Mouse (Mus musculus): ENCODE measurements at regions not wholly inside any gene's neighbourhood (a gene's known extent, or its start where the extent isn't known, plus 50 kb on each side); places are given as distances from the start of the nearest gene placed in this dataset.

DNA sequence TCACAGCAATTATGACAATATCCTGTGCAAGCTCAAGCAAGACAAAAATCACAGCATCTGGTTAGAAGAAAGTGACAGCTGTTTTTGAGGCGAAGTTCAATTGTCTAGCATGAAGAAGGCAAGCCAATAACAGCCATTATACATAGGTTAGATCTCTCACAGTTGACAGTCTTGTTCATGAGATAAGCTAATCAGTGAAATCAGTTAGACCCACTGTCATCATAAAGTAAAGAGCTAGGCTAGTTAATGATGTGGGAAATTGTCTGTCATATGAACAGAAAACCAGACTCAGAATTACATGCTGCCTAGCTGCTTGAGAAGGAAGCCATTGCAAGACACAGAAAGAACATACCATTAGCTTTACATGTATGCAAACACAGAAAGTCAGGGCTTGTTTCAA, 470.2 kb upstream of the 5930422O12Rik start:
- no peak overlapping the region for H3K27ac ChIP-seq (ENCODE audit: low read depth, low read length)
- no peaks in the 10 kb centered on the region for H3K27me3 ChIP-seq (ENCODE audit: insufficient read depth, low read length)
- 74% methylated on average over 1 of the region's 1 CpGs for WGBS
- no peak overlapping the region for H3K4me3 ChIP-seq (ENCODE audit: low read depth, low read length)
- 0 out of 2 replicates have a peak, but pooled peaks cover 3% of the 10 kb centered on the region for H3K9me3 ChIP-seq (ENCODE audit: low read length)
- ATAC-seq (ENCODE audit: low FRiP score), result no peak
- H3K36me3 ChIP-seq (ENCODE audit: insufficient read depth, low read length), result no peaks in the 10 kb centered on the region
- TF ChIP-seq CTCF (IDR thresholded peaks at IDR 0.05), result no peak
- H3K4me2 ChIP-seq (ENCODE audit: low read depth, low read length, poor library complexity, severe bottlenecking), result no peak overlapping the region
- H3K4me1 ChIP-seq (ENCODE audit: insufficient read depth, low read length), result no peaks in the 10 kb centered on the region
- no peak overlapping the region for H3K9ac ChIP-seq (replicated peaks; ENCODE audit: low read length, poor library complexity, severe bottlenecking)
- no peak for DNase-seq (ENCODE audit: low spot score)

- Histone ChIP-seq H3K27ac (ENCODE audit: low read depth, low read length) (no peak overlapping the region), H3K4me3 (ENCODE audit: low read depth, low read length) (no peak overlapping the region), H3K27me3 (ENCODE audit: insufficient read depth, low read length) (no peaks in the 10 kb centered on the region), H3K4me2 (ENCODE audit: low read depth, low read length, poor library complexity, severe bottlenecking) (no peak overlapping the region), H3K9me3 (ENCODE audit: low read length) (0 out of 2 replicates have a peak, but pooled peaks cover 3% of the 10 kb centered on the region), H3K4me1 (ENCODE audit: insufficient read depth, low read length) (no peaks in the 10 kb centered on the region), H3K9ac (replicated peaks; ENCODE audit: low read length, poor library complexity, severe bottlenecking) (no peak overlapping the region), H3K36me3 (ENCODE audit: insufficient read depth, low read length) (no peaks in the 10 kb centered on the region)
- TF ChIP-seq CTCF (IDR thresholded peaks at IDR 0.05), result no peak
- no peak for ATAC-seq (ENCODE audit: low FRiP score)
- peak; percentile 24 for DNase-seq (ENCODE audit: low spot score)
- WGBS, result 59% methylated on average over 4 of the region's 4 CpGs
These were observed 469.7 kb upstream of the 5930422O12Rik start for GRCm38 (mm10) chr8:32958855-32959254.

- Histone ChIP-seq H3K27me3 (ENCODE audit: insufficient read depth, low read length) (no peaks in the 10 kb centered on the region), H3K4me3 (ENCODE audit: low read depth, low read length) (no peak overlapping the region), H3K9ac (replicated peaks; ENCODE audit: low read length, poor library complexity, severe bottlenecking) (no peak overlapping the region), H3K9me3 (ENCODE audit: low read length) (0 out of 2 replicates have a peak, but pooled peaks cover 3% of the 10 kb centered on the region), H3K4me2 (ENCODE audit: low read depth, low read length, poor library complexity, severe bottlenecking) (no peak overlapping the region), H3K36me3 (ENCODE audit: insufficient read depth, low read length) (no peaks in the 10 kb centered on the region), H3K27ac (ENCODE audit: low read depth, low read length) (no peak overlapping the region), H3K4me1 (ENCODE audit: insufficient read depth, low read length) (no peaks in the 10 kb centered on the region)
- no peak for DNase-seq (ENCODE audit: low spot score)
- ATAC-seq (ENCODE audit: low FRiP score), result no peak
- WGBS, result 51% methylated on average over 12 of the region's 12 CpGs
- TF ChIP-seq CTCF (IDR thresholded peaks at IDR 0.05), result no peak
These were observed 469.0 kb upstream of the 5930422O12Rik start for GRCm38 (mm10) chr8:32959326-32960064.

- Histone ChIP-seq H3K4me3 (ENCODE audit: low read depth, low read length) (no peak overlapping the region), H3K4me2 (ENCODE audit: low read depth, low read length, poor library complexity, severe bottlenecking) (no peak overlapping the region), H3K4me1 (ENCODE audit: insufficient read depth, low read length) (no peaks in the 10 kb centered on the region), H3K27ac (ENCODE audit: low read depth, low read length) (no peak overlapping the region), H3K9ac (replicated peaks; ENCODE audit: low read length, poor library complexity, severe bottlenecking) (no peak overlapping the region), H3K36me3 (ENCODE audit: insufficient read depth, low read length) (no peaks in the 10 kb centered on the region), H3K27me3 (ENCODE audit: insufficient read depth, low read length) (no peaks in the 10 kb centered on the region), H3K9me3 (ENCODE audit: low read length) (no peaks in the 10 kb centered on the region)
- ATAC-seq (ENCODE audit: low FRiP score) (no peak), DNase-seq (ENCODE audit: low spot score) (no peak)
- no peak for TF ChIP-seq CTCF (IDR thresholded peaks at IDR 0.05)
- WGBS, result 88% methylated on average over 3 of the region's 3 CpGs
These were observed 438.3 kb upstream of the 5930422O12Rik start for GRCm38 (mm10) chr8:32990216-32990615.

DNA sequence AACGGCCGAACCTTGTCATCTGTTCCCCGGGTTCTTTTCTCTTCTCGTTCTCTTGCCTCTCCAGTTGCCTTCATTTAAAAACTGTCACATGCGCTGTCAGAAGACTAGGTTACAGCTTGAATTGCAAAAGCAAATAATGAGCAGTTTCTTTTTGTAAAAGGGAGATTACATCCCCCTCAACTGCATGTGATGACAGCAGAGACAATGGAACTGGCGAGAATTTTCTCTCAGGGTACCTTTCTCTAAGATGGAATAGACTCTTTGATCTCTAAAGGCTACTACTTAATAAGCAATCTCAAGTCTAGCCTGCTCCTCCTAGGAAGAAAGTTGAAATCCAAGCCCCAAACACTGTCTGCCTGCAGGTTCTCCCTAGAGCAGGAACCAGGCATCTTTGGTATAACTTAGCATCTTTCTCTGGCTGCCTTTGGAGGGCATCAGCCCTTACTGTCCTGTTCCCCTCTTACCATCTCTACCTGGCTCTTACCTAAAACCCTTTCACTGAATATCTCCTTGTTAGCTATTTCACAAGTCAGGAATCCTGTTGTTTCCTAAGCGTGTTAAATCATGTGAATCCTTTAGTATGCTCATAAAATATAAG, 424.4 kb upstream of the 5930422O12Rik start:
- no peaks in the 10 kb centered on the region for H3K36me3 ChIP-seq (ENCODE audit: insufficient read depth, low read length)
- H3K4me1 ChIP-seq (ENCODE audit: insufficient read depth, low read length), result no peaks in the 10 kb centered on the region; the same call in 1 of the 2 replicates
- H3K4me3 ChIP-seq (ENCODE audit: low read depth, low read length), result no peak overlapping the region
- H3K4me2 ChIP-seq (ENCODE audit: low read depth, low read length, poor library complexity, severe bottlenecking), result no peak overlapping the region
- no peak overlapping the region for H3K27ac ChIP-seq (ENCODE audit: low read depth, low read length)
- no peak overlapping the region for H3K9ac ChIP-seq (replicated peaks; ENCODE audit: low read length, poor library complexity, severe bottlenecking)
- no peak for TF ChIP-seq CTCF (IDR thresholded peaks at IDR 0.05)
- no peaks in the 10 kb centered on the region for H3K27me3 ChIP-seq (ENCODE audit: insufficient read depth, low read length)
- DNase-seq (ENCODE audit: low spot score) (no peak), ATAC-seq (ENCODE audit: low FRiP score) (no peak)
- H3K9me3 ChIP-seq (ENCODE audit: low read length), result no peaks in the 10 kb centered on the region
- 23% methylated on average over 7 of the region's 7 CpGs for WGBS

- TF ChIP-seq CTCF (IDR thresholded peaks at IDR 0.05), result no peak
- H3K4me3 ChIP-seq (ENCODE audit: low read depth, low read length), result no peak overlapping the region
- H3K9me3 ChIP-seq (ENCODE audit: low read length), result no peaks in the 10 kb centered on the region
- peak; percentile 46 for DNase-seq (ENCODE audit: low spot score)
- no peaks in the 10 kb centered on the region; the same call in 1 of the 2 replicates for H3K4me1 ChIP-seq (ENCODE audit: insufficient read depth, low read length)
- H3K9ac ChIP-seq (replicated peaks; ENCODE audit: low read length, poor library complexity, severe bottlenecking), result no peak overlapping the region
- H3K27ac ChIP-seq (ENCODE audit: low read depth, low read length), result no peak overlapping the region
- 23% methylated on average over 2 of the region's 2 CpGs for WGBS
- ATAC-seq (ENCODE audit: low FRiP score), result 0 out of 2 replicates have a peak, but pooled peaks have one; percentile 52
- no peak overlapping the region for H3K4me2 ChIP-seq (ENCODE audit: low read depth, low read length, poor library complexity, severe bottlenecking)
- no peaks in the 10 kb centered on the region for H3K27me3 ChIP-seq (ENCODE audit: insufficient read depth, low read length)
- no peaks in the 10 kb centered on the region for H3K36me3 ChIP-seq (ENCODE audit: insufficient read depth, low read length)
These were observed 423.9 kb upstream of the 5930422O12Rik start for GRCm38 (mm10) chr8:33004570-33004969.
